Mouse (Mus musculus) effector memory CD4-positive, alpha-beta T cell, adult 5 months (primary cell): Measurements from ENCODE around the gene Myh11. TPM values are rescaled to one million over a fixed set of nuclear protein-coding genes. Genes with fewer than 3 reads are reported as not detected.

Experiments used
- polyA plus RNA-seq: library from polyadenylated mRNA; unstranded; fragments of 100-300 nt; shearing (Covaris generic); gene quantifications from one replicate; pipeline ENCODE4 v1.2.1, GENCODE M21; 2017

The Myh11 gene
- polyA plus RNA-seq, result not detected

GRCm38 (mm10) chr16:14291223-14291622 is at the start of gene Myh11:
Gene Myh11, minus strand, starts transcription at chr16:14291372.

GRCm38 (mm10) chr16:14316884-14317876 is 26.0 kb upstream of the Myh11 start, which contains the start of gene Fopnl:
Gene Fopnl, minus strand, starts transcription at chr16:14317405.

GRCm38 (mm10) chr16:14162988-14163416 is 128.2 kb downstream of the Myh11 start, which contains the start of the genes Nde1 and Marf1:
Gene Nde1, plus strand, starts transcription at chr16:14163275.
Gene Marf1, minus strand, starts transcription at chr16:14163351.

Other genes with a start within 250 kb of the Myh11 start
- gene Nde1, start 128.1 kb downstream of the Myh11 start, polyA plus RNA-seq, result 44.1 TPM
- gene Marf1, start 128.0 kb downstream of the Myh11 start, polyA plus RNA-seq, result 6.5 TPM
- gene Fopnl, start 26.0 kb upstream of the Myh11 start, polyA plus RNA-seq, result 64.7 TPM
- 37.5 TPM for gene Abcc1, start 70.2 kb upstream of the Myh11 start, polyA plus RNA-seq